Mouse (Mus musculus) spleen, postnatal 36 days (tissue): ENCODE measurements around the gene Slco2b1.

Experiments
- DNase-seq, 2 experiments: peaks; one replicate each; pipeline ENCODE4 v3.0.0; 2022; ENCODE audit warnings: low spot score in 2 of 2, mixed read lengths in 1 of 2

The Slco2b1 gene

DNA sequence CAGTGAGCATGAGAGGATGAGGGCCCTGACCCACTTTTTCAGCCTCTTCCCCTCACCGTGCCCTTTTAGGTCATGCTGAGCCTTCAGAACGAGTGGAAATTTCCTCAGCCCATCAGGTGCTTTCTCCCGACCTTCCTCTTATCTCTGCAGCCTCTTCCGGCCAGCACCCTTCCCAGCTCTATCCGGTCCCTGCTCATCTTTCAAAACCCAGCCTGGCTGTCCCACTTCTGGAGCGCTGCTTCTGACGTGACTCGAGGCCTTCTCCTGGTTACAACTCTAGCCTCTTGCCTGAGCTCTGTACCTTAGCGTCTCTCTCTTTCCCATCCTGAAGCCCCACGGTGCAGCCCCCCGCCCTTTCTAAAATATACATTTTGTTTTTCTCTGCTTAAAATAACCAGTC, 56.9 kb downstream of the Slco2b1 start:
- no peak for DNase-seq

DNA sequence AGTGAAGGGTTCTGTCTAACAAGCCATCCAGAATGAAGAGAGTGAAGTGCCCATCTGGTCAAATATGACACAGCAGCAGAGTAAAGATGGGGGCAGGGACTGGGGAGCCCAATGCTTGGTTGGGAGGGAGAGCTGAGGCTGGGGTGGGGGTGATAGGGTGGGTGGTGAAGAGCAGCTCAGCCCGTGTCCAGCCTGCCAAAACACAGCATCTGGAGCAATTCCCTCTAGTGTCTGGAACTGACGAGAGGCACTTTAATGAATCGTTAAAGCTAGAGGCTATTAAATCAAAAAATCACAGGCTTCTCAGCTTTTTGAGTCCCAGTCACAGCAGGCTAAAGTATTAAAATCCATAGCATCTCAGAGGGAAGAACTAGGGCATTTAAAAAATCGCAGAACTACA, 61.6 kb downstream of the Slco2b1 start:
- no peak for DNase-seq

DNA sequence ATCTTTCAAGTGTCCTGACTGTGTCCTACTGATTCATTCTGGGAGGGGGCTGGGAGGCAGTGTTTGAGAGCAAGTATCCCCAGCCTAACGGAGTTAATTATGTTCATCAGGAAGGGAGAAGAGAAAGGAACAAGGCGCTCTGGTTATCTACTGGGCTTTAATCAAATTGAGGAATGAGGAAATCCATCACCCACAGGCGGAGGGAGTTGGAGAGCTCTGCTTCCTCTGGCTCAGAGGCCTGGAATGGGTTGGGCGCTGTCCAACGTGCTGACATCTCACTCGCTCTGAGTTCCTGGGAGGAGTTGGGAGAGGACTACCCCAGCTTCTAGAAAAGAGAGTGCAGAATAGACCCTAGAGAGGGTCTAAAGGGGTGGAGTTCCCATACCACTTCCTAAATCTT, 62.5 kb downstream of the Slco2b1 start:
- no peak for DNase-seq

DNA sequence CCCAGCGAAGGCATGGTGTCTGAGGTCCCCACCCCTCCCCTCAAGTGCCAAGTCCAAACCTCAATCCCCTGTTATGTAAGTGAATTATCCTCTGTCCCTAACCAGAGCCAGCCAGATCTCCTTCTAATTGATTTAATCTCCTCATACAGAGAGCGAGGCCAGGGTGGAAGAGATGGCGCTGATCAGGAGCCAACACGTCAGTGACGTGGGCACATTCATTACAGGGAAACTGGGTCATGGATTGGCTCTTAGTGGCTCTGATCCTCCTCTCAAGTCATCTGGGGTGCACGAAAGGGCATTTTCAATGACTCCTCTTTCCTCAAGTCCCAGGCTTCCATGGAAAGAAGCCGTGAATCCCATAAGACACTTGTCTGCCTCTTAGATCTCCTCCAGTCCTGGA, 66.4 kb downstream of the Slco2b1 start:
- DNase-seq = no peak

DNA sequence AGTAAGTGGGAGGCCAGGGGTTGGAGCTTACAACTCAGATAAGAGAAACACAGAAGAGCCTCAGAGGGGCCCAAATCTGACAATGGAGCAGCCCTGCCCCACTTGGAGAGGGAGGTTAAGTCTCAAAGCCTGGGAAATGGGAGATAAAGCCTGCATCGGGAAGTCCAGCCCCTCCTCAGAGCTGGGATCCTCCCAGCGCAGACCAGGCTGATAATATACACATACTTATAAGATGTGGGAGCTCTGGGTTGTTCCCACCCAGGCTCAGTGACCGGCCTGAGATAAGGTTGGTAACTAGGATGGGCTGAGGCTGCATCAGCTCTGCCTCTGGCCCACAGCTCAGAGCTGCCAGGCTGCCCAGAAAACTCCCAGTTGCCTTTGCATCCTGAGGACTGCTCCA, 69.1 kb downstream of the Slco2b1 start:
- DNase-seq = peak in 1 of 2 experiments; percentile 31

DNA sequence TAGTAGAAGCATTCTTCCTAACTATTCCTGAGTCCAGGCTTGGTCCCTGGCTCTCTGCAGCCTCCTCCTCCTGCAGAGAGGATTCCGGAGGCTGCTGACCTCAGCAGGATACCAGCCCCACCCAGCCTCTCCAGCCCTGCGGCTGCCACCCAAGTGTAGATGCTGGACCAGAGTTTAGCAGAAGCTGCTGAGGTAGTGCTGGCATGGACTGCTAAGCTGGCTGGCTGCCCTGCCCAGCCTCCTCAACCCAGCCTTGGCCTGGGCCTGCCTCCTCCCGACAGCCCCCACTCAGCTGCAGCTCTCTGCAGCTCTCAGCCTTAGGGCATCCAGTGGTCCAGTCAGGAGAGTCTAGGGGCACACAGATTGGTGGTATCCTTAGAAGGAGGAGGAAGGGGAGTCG, 69.9 kb downstream of the Slco2b1 start:
- DNase-seq = no peak

DNA sequence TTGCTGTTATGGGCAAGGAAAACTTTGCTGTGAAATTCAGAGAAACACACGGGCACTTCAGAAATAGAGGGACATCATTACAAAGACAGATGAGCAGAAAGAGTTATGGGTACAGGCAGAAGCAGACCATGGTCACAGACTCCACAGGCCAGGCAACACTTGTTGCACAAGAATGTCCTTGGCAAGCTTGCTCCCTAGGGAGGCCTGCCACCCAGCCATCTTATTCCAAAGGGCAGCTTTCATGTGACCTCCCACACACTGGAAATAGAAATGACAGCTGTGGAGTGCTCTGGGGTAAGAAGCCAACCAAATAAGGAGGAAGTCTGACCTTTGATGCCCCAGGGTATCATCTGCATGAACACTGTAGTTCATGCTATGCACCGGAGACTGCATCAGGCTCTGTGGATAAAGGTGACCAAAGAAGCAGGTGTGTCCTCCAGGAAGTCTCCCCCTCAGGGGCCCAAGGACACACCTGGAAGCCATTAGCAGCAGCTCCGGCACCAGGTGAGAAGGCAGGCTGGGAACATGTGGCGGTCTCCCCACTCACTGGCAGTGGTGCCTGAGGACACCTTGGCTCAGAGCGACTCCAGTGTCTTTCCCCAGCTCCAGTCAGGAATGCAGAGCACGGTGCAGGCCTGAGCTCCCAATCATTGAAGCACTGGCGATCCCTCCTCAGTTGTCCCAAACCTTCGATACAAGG, 77.0 kb downstream of the Slco2b1 start:
- DNase-seq = no peak

DNA sequence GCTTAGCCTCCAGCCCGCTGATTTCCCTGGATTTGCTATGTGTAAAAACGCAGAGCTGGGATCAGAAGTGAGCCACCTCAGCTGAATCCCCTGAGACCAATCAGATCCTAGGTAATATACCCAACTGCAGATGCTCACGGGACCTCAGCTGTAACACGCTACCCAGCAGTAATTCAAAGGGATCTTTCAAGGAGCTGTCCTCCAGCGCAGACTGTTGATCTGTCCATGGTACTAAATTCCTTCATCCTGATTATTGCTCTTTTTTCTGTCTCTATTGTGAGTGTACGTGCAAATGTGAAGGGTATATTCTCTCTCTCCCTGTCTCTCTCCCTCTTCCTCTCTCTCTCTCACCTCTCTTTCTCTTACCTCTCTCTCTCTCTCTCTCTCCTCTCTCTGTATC, 78.9 kb downstream of the Slco2b1 start:
- DNase-seq = no peak

DNA sequence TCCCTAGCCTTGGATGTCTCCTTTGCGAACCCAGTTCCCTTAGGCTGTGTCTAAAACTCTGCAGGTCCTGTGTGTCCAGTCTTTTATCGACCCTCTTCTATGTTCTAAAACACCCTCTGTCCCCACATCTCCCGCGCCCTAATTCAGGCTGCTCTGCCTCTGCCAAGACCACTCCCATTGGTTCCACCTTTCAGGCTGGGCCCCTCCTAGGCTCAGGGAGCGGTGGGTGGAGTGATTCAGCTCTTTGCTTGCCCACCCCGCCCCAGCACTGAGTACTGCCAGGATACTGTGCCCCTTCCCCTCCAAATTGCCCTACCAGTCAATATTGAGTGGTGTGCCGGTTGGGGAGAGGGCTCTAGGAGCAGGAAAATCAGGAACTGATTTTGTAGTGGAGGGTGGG, 83.8 kb downstream of the Slco2b1 start:
- DNase-seq = no peak

DNA sequence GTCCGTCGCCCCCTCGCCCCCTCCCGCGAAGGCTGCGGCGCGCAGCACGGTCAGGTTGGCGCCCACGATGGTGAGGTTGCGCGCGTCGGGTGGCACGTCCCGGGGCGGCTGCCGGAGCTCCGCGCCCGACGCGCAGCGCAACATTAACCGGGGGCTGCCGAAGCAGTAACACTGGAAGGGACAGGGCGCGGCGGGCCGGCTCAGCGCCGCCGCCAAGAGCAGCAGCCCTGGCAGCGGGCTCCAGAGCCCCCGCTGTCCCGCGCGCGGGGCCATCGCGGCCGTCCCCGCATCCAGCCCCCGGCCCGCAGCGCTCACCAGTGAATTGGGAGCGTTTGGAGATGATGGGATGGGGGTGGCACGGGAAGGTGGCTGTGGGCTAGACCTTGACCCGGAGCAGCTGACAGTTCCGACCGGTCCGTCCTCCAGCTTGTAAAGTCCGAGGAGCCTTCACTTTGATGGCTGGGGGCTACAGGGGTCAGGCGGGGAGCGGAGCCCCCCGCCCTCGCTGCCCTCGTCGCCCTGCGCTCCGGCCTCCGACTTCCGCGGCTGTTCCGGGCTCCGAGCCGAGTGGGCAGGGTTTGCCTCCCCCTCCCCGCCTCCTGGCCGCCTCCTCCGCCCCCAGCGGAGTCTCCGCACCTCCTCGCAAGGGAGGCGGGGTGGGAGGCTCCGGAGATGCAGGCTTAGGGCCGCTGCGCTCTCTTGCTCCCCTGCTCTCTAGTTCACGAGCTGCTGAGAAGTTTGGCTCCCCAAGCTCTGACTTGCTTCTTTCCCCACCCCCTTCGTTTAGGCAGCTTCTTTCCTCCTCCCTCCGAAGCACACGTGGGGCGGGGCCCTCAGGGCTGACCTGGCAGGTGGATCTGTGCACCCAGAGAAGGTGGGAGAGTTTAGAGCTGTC, 84.5 kb downstream of the Slco2b1 start, which contains the start of gene Tpbgl:
TSS of gene Tpbgl (minus strand) at position 728 of the 895 bp plus-strand sequence.
- peak; percentile 18 to 40 for DNase-seq

DNA sequence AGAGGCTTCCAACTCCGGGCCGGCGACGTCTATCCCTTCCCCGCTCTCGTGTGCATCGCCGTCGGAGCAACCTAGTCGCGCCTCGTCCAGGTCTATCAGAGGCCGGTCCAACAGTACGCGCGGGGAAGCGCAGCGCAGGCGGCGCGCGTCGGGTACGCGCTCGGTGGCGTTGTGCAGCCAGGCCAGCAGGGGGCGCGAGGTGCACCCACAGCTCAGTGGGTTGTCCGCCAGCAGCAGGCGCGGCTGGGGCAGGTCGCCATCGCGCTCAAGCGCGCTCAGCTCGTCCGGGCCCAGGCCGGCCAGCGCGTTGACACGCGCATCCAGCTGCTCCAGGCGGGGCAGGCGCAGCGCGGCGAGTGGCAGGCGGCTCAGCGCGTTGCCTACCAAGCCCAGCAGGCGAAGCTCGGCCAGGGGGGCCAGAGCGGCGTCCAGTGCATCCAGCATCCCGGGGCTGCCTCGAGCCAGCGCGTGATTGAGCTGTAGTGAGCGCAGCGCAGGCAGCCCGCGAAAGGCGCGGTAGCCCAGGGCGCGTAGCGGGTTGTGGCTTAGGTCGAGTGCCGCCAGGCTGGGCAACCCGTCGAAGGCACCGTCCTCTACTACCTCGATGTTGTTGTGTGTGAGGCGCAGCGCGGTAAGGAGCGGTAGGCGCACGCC, 85.3 kb downstream of the Slco2b1 start:
- peak; percentile 61 to 71 for DNase-seq

DNA sequence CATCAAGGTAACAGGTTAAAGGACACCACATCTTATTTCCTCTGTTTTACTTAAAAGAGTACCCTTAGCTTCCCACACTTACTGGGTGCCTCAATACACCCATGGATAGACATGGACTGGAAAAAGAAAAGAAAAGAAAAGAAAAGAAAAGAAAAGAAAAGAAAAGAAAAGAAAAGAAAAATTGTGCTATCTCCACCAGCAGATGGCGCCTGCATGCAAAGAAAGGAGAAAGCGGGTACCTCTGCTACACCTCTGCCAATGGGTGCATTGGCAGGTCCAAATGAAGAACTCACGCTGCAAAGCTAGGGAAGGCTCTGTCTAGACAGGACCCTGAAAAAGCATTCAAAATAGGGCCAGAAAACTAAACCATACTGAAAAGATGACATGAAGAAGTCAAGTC, 92.3 kb downstream of the Slco2b1 start:
- DNase-seq = no peak

DNA sequence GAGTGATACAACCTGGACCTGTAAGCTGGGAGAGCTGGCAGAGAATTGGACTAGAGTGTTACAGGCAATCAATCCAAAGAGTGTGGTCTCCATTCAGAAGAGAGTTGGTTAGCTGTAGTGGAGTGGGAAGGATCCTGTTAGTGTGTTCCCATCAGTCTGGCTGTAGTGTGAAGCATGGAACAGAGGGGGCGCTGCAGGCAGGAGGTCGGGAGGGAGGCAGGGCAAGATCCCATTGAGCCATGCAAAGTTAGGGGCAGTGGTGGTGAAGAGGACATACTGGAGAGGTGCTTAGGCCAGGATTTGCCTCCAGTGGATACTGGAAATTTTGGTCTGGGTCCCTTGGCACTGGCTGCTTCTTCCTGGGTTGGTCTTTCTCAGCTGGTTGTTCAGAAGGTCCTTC, 92.9 kb downstream of the Slco2b1 start:
- no peak for DNase-seq
